Mouse (Mus musculus) cerebellum, adult 2 months (tissue): ENCODE data around the gene Xrcc1. TPM values are rescaled to one million over a fixed set of nuclear protein-coding genes. Genes with fewer than 3 reads are reported as not detected.
A peak's percentile ranks its signal among the peaks of the same experiment; 100 is the strongest.

Experiments used
- DNase-seq, 2 experiments: peaks; one replicate each; pipeline ENCODE4 v3.0.0; 2021
- H3K27ac ChIP-seq: fragments of 200-500 bp; 2 replicates; pipeline ENCODE4 v1.5.1; 2012; ENCODE audit warnings: low read length, control low read depth, inconsistent platforms; ENCODE audit not compliant: insufficient read depth
- H3K27me3 ChIP-seq: fragments of 200-500 bp; 2 replicates; pipeline ENCODE4 v1.6.1; 2012; ENCODE audit warnings: inconsistent platforms, mild to moderate bottlenecking, low read length, moderate library complexity; ENCODE audit not compliant: control insufficient read depth, insufficient read depth
- H3K4me1 ChIP-seq: fragments of 200-500 bp; 2 replicates; pipeline ENCODE4 v1.6.1; 2011; ENCODE audit warnings: low read length; ENCODE audit not compliant: control insufficient read depth, insufficient read depth
- H3K4me3 ChIP-seq: fragments of 200-500 bp; replicated peaks from 2 replicates; pipeline ENCODE3; 2011; ENCODE audit warnings: mild to moderate bottlenecking, low read depth, low read length, control low read depth; ENCODE audit not compliant: insufficient read depth
- CTCF ChIP-seq: fragments of 200-500 bp; IDR thresholded peaks from 2 replicates; pipeline ENCODE4 v1.5.1; 2011; ENCODE audit warnings: low read depth, mild to moderate bottlenecking, control low read depth, low read length, moderate library complexity, borderline replicate concordance; ENCODE audit not compliant: insufficient read depth
- POLR2A ChIP-seq: fragments of 200-500 bp; IDR thresholded peaks from 2 replicates; pipeline ENCODE4 v1.6.1; 2011; ENCODE audit warnings: low read length, control low read depth, borderline replicate concordance; ENCODE audit not compliant: insufficient read depth
- WGBS: fragments of 180-500 bp; shearing (Covaris S2); methylation state at CpG from one replicate; pipeline ENCODE4 v1.1.7; 2018; 5-methylcytosine and 5-hydroxymethylcytosine counted together
- polyA plus RNA-seq: library from polyadenylated mRNA; depleted of rRNA; stranded (reverse); fragments of >200 nt; gene quantifications from 2 replicates; pipeline ENCODE4 v1.2.3, GENCODE M21; 2012

The Xrcc1 gene
- polyA plus RNA-seq, 1 experiment = 46.2 TPM

GRCm38 (mm10) chr7:24539686-24540085, 6.4 kb upstream of the Xrcc1 start:
- no peak overlapping the region for H3K4me3 ChIP-seq
- no peak for DNase-seq
- TF ChIP-seq CTCF = no peak
- TF ChIP-seq POLR2A = no peak
- WGBS = 95% methylated on average over 4 of the region's 4 CpGs
- no peaks in the 10 kb centered on the region for H3K27me3 ChIP-seq
- H3K4me1 ChIP-seq = peaks cover 17% of the 10 kb centered on the region
- no peak overlapping the region for H3K27ac ChIP-seq

- Histone ChIP-seq H3K27me3 (no peaks in the 10 kb centered on the region), H3K4me3 (no peak overlapping the region), H3K27ac (no peak overlapping the region), H3K4me1 (no peaks in the 10 kb centered on the region; the same call in 1 of the 2 replicates)
- 84% methylated on average over 2 of the region's 2 CpGs for WGBS
- DNase-seq = no peak
- TF ChIP-seq CTCF (no peak), POLR2A (no peak)
These were observed 1.6 kb upstream of the Xrcc1 start for GRCm38 (mm10) chr7:24544506-24544905.

GRCm38 (mm10) chr7:24546634-24547389, 723 bp downstream of the Xrcc1 start:
- H3K4me1 ChIP-seq = no peaks in the 10 kb centered on the region; the same call in 1 of the 2 replicates
- no peaks in the 10 kb centered on the region for H3K27me3 ChIP-seq
- peak overlapping the region; percentile 81 for H3K4me3 ChIP-seq
- under 1% methylated on average over 57 of the region's 57 CpGs for WGBS
- TF ChIP-seq POLR2A (peak; percentile 41; the same call in 1 of the 2 replicates), CTCF (no peak)
- peak; percentile 99 to 100 for DNase-seq
- H3K27ac ChIP-seq = peak overlapping the region; percentile 26; the same call in 1 of the 2 replicates

GRCm38 (mm10) chr7:24547534-24548036, 1.5 kb downstream of the Xrcc1 start:
- no peak for DNase-seq
- 8% methylated on average over 13 of the region's 13 CpGs for WGBS
- Histone ChIP-seq H3K27ac (no peak overlapping the region), H3K4me3 (peak overlapping the region; percentile 81), H3K27me3 (no peaks in the 10 kb centered on the region), H3K4me1 (no peaks in the 10 kb centered on the region; the same call in none of the 2 replicates)
- no peak for TF ChIP-seq CTCF
- no peak for TF ChIP-seq POLR2A

GRCm38 (mm10) chr7:24551985-24552759, 6.1 kb downstream of the Xrcc1 start:
- Histone ChIP-seq H3K27ac (no peak overlapping the region), H3K4me1 (no peaks in the 10 kb centered on the region; the same call in none of the 2 replicates), H3K27me3 (no peaks in the 10 kb centered on the region), H3K4me3 (no peak overlapping the region)
- TF ChIP-seq POLR2A (no peak), CTCF (no peak)
- no peak for DNase-seq
- 75% methylated on average over 12 of the region's 12 CpGs for WGBS

GRCm38 (mm10) chr7:24555786-24556185, 9.7 kb downstream of the Xrcc1 start:
- H3K27ac ChIP-seq = no peak overlapping the region
- WGBS = 90% methylated on average over 10 of the region's 10 CpGs
- H3K4me3 ChIP-seq = no peak overlapping the region
- TF ChIP-seq CTCF (no peak), POLR2A (no peak)
- no peaks in the 10 kb centered on the region for H3K27me3 ChIP-seq
- no peaks in the 10 kb centered on the region; the same call in 1 of the 2 replicates for H3K4me1 ChIP-seq
- no peak for DNase-seq

- Histone ChIP-seq H3K4me1 (no peaks in the 10 kb centered on the region), H3K4me3 (no peak overlapping the region), H3K27ac (no peak overlapping the region), H3K27me3 (no peaks in the 10 kb centered on the region)
- WGBS = 86% methylated on average over 4 of the region's 4 CpGs
- no peak for TF ChIP-seq POLR2A
- TF ChIP-seq CTCF = no peak
- no peak for DNase-seq
These were observed 15.4 kb downstream of the Xrcc1 start for GRCm38 (mm10) chr7:24561450-24561849.
